Mouse (Mus musculus) gastrocnemius, postnatal 14 days (tissue): ENCODE measurements around the gene Serbp1. TPM values are rescaled to one million over a fixed set of nuclear protein-coding genes. Genes with fewer than 3 reads are reported as not detected.
"Not testable (repeated sequence)": the region's sequence is repeated elsewhere in the genome, so short reads cannot be mapped to it uniquely, and the experiment has no call there.

Experiments used
- DNase-seq: peaks from one replicate; pipeline ENCODE4 v3.0.0; 2021; ENCODE audit warnings: mixed read lengths
- intact Hi-C: fragments of 180-260 bp; cut with DNase I; formaldehyde crosslinking; loops from one replicate; pipeline ENCODE4 v1.15.1; 2025; ENCODE audit warnings: low total_unique reads
- long read RNA-seq, 2 experiments: library from polyadenylated mRNA; stranded (forward); transcript quantifications; one replicate each; pipeline ENCODE4 v2.0.0; 2021
- total RNA-seq, 2 experiments: library from RNA; stranded (reverse); gene quantifications; 2 replicates each; pipeline ENCODE4 v1.2.3; 2021

Gene Serbp1
- 100 to 1,000 TPM; 304 to 369 TPM for total RNA-seq
- long read RNA-seq, experiment 1, full-length matches to known transcripts, result 130 of 145 reads
- long read RNA-seq, experiment 1, partial matches to known transcripts, result 11 of 145 reads
- long read RNA-seq, experiment 1, other reads (novel, unspliced or antisense), result 4 of 145 reads
- long read RNA-seq, experiment 2, full-length matches to known transcripts, result 176 of 205 reads
- long read RNA-seq, experiment 2, partial matches to known transcripts, result 21 of 205 reads
- long read RNA-seq, experiment 2, other reads (novel, unspliced or antisense), result 8 of 205 reads

- intact Hi-C loops, result no loop called here
- DNase-seq, result no peak
These were observed at the start of gene Serbp1 for GRCm38 (mm10) chr6:67237977-67238376. Gene Serbp1, plus strand, starts transcription at chr6:67238176.

- intact Hi-C loops, result loop anchor here (10.0 kb wide), 1 partner anchor 121 kb away; no protein-coding TSS in a partner anchor
- DNase-seq, result no peak
These were observed 44.4 kb upstream of the Serbp1 start for GRCm38 (mm10) chr6:67193591-67193990.

GRCm38 (mm10) chr6:67194606-67195005 lies 43.4 kb upstream of the Serbp1 start:
- intact Hi-C loops, result loop anchor here (10.0 kb wide), 1 partner anchor 120 kb away; no protein-coding TSS in a partner anchor

GRCm38 (mm10) chr6:67195148-67195611 lies 42.8 kb upstream of the Serbp1 start:
- intact Hi-C loops, result loop anchor here (10.0 kb wide), 1 partner anchor 120 kb away; no protein-coding TSS in a partner anchor
- DNase-seq, result no peak

More at GRCm38 (mm10) chr6:67194606-67195005, 43.4 kb upstream of the Serbp1 start:
- DNase-seq, result no peak

GRCm38 (mm10) chr6:67196821-67197220 lies 41.2 kb upstream of the Serbp1 start:
- DNase-seq, result no peak
- intact Hi-C loops, result loop anchor here (10.0 kb wide), 1 partner anchor 118 kb away; no protein-coding TSS in a partner anchor

- intact Hi-C loops, result loop anchor here (10.0 kb wide), 1 partner anchor 117 kb away; no protein-coding TSS in a partner anchor
- peak; percentile 19 for DNase-seq
These were observed 39.9 kb upstream of the Serbp1 start for GRCm38 (mm10) chr6:67198085-67198484.

GRCm38 (mm10) chr6:67200715-67201322 lies 37.2 kb upstream of the Serbp1 start:
- DNase-seq, result peak; percentile 74
- intact Hi-C loops, result no loop called here

GRCm38 (mm10) chr6:67205081-67206037 lies 32.6 kb upstream of the Serbp1 start:
- no peak for DNase-seq
- intact Hi-C loops, result no loop called here

- intact Hi-C loops, result no loop called here
- DNase-seq, result no peak
These were observed 25.6 kb upstream of the Serbp1 start for GRCm38 (mm10) chr6:67212362-67212761.

- no peak for DNase-seq
- intact Hi-C loops, result no loop called here
These were observed 24.4 kb upstream of the Serbp1 start for GRCm38 (mm10) chr6:67213429-67214098.

- no peak for DNase-seq
- intact Hi-C loops, result no loop called here
These were observed 20.6 kb upstream of the Serbp1 start for GRCm38 (mm10) chr6:67217402-67217801.

GRCm38 (mm10) chr6:67217846-67218245 lies 20.1 kb upstream of the Serbp1 start:
- intact Hi-C loops, result no loop called here
- DNase-seq, result no peak

GRCm38 (mm10) chr6:67218566-67218965 lies 19.4 kb upstream of the Serbp1 start:
- intact Hi-C loops, result no loop called here
- DNase-seq, result no peak

- intact Hi-C loops, DNase-seq: not testable (repeated sequence)
These were observed 18.0 kb upstream of the Serbp1 start for GRCm38 (mm10) chr6:67219931-67220330.

GRCm38 (mm10) chr6:67220731-67221130 lies 17.2 kb upstream of the Serbp1 start:
- DNase-seq, result no peak
- intact Hi-C loops, result no loop called here

- DNase-seq, result no peak
- intact Hi-C loops, result no loop called here
These were observed 14.9 kb upstream of the Serbp1 start for GRCm38 (mm10) chr6:67223082-67223481.

- DNase-seq, result no peak
- intact Hi-C loops, result no loop called here
These were observed 14.5 kb upstream of the Serbp1 start for GRCm38 (mm10) chr6:67223499-67223898.

GRCm38 (mm10) chr6:67226286-67226685 lies 11.7 kb upstream of the Serbp1 start:
- intact Hi-C loops, result no loop called here
- no peak for DNase-seq

- intact Hi-C loops, result no loop called here
- peak; percentile 24 for DNase-seq
These were observed 9.4 kb upstream of the Serbp1 start for GRCm38 (mm10) chr6:67228459-67229107.
